Mouse (Mus musculus) spleen, adult 18-20 months (tissue): ENCODE measurements around the gene 1110032A03Rik.

Source experiments
- DNase-seq, 2 experiments: peaks; one replicate each; pipeline ENCODE4 v3.0.0; 2022; ENCODE audit warnings: mixed read lengths in 2 of 2

1110032A03Rik gene

DNA sequence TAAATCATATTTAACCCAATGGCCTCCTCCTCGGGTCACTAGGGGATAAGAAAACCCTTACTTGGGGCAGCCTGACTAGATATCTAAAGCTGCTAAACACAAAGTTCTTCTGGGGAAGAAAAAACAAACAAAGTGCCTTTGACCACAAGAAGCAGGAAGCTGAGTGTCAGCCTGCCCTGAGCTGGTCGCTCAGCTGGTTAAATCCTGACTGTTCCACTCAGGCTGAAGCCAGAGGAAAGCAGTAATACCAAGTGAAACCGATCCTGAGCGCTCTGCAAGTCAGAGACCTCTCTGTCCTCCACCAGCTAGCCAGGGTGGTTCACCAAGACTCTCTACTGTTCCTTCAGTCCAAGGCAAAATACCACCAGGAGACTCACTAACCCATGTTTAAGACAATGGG lies 45.7 kb downstream of the 1110032A03Rik start:
- no peak for DNase-seq

DNA sequence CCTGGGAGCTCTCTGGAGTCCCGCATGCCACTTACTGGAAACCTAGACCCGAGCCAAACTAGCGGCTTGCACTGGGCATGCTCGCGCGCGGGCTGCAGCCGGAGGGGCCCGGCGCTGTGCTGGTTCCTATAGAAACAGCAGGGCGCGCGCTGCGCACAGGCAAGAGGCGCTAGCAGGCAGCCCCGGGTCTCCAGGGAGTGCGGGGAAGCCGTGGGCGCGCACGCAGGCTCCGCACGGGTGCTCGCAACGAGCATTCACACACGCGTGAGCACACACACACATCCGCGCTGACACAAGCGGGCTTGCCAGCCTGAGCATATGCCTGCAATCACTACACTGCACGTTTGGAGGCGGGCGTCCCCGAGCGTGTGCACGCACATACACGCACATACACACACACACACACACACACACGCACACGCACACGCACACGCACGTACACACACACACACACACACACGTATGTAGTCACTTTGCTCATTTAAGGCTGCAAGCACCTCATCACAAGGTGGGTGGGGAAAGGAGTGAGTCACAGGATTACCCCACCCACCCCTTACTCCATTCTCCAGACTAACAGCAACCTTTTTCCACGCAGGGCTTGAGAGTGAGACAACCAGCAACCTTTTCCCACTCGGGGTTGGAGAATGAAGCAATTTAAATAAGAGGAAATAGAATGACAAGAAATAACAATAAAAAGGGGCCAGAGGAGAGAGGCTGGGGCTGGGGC lies 47.2 kb downstream of the 1110032A03Rik start:
- DNase-seq, result peak in 1 of 2 experiments; percentile 19

DNA sequence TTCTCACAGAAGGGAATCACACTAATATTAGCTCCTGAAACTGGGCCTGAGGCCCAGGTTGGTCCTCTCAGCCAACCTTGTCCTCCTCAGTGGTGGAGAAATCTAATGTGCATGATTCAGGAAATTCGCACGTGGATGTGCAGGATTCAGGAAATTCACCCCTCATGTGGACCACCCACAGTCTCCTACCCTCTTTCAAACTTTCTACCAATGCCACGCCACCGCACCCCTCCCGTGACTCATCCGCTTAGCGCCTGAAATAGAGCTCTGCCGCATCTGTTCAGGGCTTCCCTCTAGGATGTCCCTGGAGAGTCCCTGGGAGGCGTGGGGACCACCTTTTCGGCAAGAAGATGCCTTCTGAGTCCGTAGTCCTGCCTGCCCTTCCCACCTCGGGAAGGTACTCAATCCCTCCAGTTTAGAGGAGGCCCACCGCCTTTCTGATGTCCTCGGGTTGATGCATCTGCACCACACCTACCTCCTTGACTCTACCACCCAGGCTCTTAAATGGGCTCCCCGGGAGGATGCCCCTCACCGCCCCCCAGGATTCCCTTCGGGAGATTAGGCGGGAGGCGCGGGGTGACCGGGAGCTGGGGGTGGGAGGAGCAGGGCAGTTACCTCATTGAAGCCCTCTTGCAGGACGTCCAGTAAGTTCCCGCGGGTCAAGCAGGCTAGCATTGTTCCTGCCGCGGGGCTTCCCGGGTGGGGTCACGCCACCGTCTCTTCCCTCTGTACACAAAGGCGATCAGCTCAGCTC lies 48.0 kb downstream of the 1110032A03Rik start:
- DNase-seq, result no peak

DNA sequence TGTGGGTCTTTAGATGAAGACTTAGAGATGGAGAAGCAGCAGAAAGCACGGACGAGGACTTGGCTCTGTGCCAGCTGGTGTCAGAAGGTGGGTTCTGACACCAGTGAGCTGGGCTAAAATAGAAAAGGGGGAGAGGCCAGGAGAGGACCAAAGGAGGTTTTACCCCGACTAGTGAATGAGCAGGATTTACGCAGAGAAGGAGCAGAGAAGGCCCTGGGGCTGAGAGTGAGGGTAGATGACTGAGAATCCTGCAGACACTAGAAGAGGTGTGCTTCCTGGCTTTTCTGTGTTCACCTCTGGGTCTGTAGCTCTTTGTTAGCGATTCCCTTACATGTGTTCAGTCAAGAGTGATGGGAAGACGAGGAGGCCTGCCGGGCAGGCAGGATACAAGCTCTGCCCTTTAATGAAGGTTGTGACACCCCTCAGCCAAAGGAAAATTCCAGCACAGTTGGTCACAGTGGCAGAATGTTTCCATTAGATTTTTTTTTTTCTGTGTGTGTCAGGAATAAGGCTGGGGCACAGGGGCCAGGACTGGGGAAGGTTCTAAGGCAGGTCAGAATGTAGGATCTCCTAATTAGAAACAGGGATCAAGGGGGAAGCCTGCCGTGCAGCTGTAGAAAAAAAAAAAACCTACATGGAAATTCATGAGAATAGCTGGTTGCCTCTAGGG lies 49.3 kb downstream of the 1110032A03Rik start:
- DNase-seq, result no peak

DNA sequence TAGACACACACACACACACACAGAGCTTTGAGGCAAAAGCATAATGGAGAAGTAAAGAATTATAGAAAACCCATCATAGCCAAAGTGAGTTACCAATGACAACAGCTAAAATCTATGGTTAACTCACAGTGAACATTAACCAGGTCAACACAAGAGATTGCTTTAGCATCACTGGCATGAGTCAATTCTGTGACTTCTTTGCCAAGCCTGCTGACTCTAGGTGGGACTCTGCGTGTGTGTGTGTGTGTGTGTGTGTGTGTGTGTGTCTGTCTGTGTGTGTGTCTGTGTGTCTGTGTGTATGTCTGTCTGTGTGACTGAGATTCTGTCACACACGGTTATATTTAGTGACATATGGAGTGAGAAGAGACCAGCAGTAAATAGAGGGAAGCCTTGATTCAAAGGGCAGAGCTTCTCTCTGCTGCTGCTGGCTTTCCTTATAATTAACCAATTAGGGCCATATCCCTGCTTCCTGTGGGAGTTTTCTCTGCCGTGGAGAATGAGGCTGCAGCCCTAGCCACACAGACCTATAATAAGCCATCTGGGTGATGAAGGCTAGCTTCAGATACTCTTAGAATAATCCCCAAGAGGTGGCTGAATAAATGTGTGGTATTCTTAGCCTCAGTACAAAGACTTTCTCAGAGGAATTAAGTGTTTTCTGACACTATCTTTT lies 50.5 kb downstream of the 1110032A03Rik start:
- no peak for DNase-seq

DNA sequence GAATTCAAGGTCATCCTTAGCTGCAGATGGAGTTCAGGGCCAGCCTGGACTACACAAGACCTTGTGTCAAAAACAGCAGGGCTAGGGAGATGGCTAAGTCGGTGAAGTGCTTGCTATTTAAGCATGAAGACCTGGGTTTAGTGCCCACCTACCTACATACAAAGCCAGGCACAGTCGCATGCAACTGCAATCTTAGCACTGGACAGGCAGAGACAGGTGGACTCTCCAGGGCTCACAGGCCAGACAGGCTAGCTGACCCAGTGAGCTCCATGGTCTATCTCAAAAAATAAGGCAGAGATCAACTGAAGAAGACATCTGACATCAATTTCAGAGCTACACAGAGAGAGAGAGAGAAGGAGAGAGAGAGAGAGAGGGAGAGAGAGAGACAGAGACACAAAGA lies 51.2 kb downstream of the 1110032A03Rik start:
- no peak for DNase-seq

DNA sequence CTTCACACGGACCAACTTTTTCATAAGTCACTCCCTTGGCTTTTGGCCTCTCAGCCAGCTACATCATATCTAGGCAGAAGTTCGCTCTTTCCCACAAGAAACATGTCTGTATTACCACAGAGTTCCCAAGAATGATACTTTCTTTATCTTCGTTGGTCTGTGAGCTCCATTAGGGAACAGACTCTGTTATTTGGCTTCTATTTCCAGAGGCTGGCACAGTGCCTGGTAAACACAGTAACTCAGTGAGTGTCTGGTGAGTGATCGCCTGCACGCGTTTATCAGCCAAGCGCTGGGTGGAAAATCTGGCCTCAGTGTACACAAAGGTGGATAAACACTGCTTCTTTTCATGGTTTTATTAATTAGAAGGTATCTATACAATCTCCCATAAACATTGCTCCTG lies 51.9 kb downstream of the 1110032A03Rik start:
- DNase-seq, result no peak

DNA sequence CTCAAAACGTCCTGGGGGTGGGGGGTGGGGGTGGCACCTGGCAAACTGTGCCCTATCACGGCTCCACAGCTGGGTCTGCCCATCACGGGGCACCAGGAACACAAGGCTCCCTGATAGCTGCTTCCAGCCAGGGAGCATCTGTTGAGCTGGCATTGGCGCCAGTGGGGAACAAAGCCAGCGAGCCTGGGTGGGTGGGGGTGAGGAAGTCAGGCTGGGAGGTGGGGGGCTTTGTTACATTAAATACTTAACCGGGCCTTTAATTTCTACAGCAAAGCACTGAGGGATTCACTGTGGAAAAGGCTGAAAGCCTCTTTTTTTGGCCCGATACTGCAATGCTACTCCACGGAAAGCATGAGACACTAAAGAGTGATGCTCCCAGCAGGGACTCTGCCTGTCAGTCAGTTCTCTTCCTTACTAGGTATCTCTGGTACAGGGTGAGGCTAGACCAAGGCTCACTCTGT lies 52.8 kb downstream of the 1110032A03Rik start:
- DNase-seq, result no peak

DNA sequence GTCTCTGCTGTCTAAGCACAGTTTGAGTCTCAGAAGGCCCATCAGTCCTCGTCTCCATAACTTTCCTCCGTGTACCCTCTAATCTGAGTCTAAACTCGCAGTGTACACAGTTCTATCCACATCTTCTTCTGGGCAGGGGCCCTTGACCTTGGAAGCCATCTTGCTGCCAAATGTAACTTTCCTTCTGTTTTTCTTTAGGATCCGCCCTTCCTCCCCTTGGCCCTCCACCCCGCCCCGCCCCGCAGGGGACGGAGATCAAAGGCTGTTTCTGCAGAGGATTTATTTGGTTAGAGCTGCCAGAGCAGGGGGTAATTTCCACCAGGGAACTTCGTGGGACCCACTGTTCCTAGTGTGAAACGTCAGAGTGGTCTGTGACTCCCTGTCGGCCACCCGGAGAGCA lies 54.3 kb downstream of the 1110032A03Rik start:
- no peak for DNase-seq

DNA sequence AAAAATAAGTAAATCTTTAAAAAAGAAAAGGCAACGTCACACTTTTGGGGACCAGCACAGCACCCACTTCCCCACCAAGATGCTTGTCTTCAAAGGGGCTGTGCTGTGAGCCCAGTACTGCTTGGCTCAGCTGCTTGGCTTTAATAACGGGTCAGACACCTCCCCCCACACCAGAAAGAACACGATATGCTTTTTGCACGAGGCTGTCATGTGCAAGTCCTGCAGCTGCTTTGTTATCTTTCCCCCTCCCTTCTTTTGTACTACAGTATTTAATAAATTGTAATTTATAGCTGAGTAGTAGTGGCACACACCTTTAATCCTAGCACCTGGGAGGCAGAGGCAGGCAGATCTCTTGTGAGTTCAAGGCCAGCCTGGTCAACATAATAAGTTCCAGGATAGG lies 56.4 kb downstream of the 1110032A03Rik start:
- no peak for DNase-seq

DNA sequence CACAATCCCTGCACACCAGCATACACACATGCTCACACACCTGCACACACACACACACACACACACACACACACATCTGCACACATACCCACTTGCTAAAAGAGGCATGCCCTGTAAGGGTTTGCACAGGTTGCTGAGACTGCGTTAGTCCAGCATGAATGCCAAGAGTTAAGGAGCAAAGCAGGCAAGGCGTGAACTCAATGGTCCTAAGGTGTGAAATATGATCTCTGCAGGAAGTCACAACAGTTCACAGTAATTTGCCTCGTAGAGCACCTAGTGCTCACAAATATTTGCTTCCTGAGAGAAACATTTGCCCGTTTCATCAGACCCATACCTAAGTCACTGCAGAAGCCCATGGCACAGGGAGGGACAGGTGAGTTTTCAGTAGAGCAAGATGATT lies 61.1 kb downstream of the 1110032A03Rik start:
- DNase-seq, result no peak
